Mouse (Mus musculus) heart, embryonic 12.5 days (tissue): ENCODE data around the gene Col1a1. TPM values are rescaled to one million over a fixed set of nuclear protein-coding genes. Genes with fewer than 3 reads are reported as not detected.

Source experiments
- ATAC-seq: fragments of 200-750 bp; cut with Nextera tagmentation; 2 replicates; pipeline ENCODE4 v1.8.0; 2017; ENCODE audit warnings: moderate TSS enrichment, moderate library complexity; ENCODE audit not compliant: insufficient number of reproducible peaks, low FRiP score
- H3K27ac ChIP-seq: fragments of 300-500 bp; sonication (generic); 2 replicates; pipeline ENCODE4 v1.5.1; 2016; ENCODE audit warnings: mild to moderate bottlenecking, moderate library complexity; ENCODE audit not compliant: poor library complexity, severe bottlenecking
- H3K27me3 ChIP-seq: fragments of 300-500 bp; sonication (generic); replicated peaks from 2 replicates; pipeline ENCODE4 v1.6.1; 2016; ENCODE audit warnings: mild to moderate bottlenecking, moderate library complexity
- H3K36me3 ChIP-seq: fragments of 300-500 bp; sonication (generic); 2 replicates; pipeline ENCODE4 v1.6.1; 2016; ENCODE audit warnings: mild to moderate bottlenecking, moderate library complexity
- H3K4me1 ChIP-seq: fragments of 300-500 bp; sonication (generic); replicated peaks from 2 replicates; pipeline ENCODE4 v1.6.1; 2016; ENCODE audit warnings: mild to moderate bottlenecking
- H3K4me2 ChIP-seq: fragments of 300-500 bp; sonication (generic); 2 replicates; pipeline ENCODE4 v1.6.1; 2016; ENCODE audit warnings: mild to moderate bottlenecking, moderate library complexity
- H3K4me3 ChIP-seq: fragments of 300-500 bp; sonication (generic); 2 replicates; pipeline ENCODE4 v1.5.1; 2016; ENCODE audit warnings: mild to moderate bottlenecking
- H3K9ac ChIP-seq: fragments of 300-500 bp; sonication (generic); 2 replicates; pipeline ENCODE4 v1.6.1; 2016; ENCODE audit warnings: mild to moderate bottlenecking, moderate library complexity
- H3K9me3 ChIP-seq: fragments of 300-500 bp; sonication (generic); replicated peaks from 2 replicates; pipeline ENCODE4 v1.6.1; 2016; ENCODE audit warnings: mild to moderate bottlenecking, moderate library complexity
- WGBS: fragments of 180-500 bp; shearing (Covaris S2); methylation state at CpG from one replicate; pipeline ENCODE4 v1.1.7; 2016; 5-methylcytosine and 5-hydroxymethylcytosine counted together
- polyA plus RNA-seq: library from polyadenylated mRNA; unstranded; fragments of >200 nt; fragmentation: Nextera tagmentation; extraction: Ambion mirVana; gene quantifications from 2 replicates; pipeline ENCODE4 v1.2.1, GENCODE M21; 2016

Gene Col1a1
- polyA plus RNA-seq, 1 experiment from 2014 or later: 446 TPM

DNA sequence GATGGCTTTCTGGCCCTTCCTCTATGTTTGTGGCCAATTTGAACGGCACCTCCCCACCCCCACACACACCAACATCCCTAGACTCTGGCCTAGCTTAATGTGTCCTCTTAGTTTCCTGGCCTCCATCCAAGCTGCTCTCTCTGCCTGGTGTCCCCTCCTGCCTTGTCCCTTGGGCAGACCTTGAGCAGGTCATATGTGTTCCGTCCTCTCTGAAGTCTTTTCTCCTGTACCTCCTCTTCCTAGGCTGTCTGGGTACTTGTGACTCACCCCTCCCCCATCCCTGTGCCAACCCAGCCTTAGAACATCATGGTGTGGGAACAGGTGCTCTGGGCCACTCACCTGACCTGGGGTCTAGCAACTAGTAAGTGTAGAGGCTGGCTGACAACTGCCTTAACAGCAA, 38.9 kb downstream of the Col1a1 start:
- Histone ChIP-seq H3K27ac (peak overlapping the region; percentile 64), H3K4me3 (no peak overlapping the region), H3K27me3 (no peaks in the 10 kb centered on the region), H3K36me3 (no peaks in the 10 kb centered on the region), H3K9ac (0 out of 2 replicates have a peak overlapping the region, but pooled peaks have one; percentile 35), H3K4me1 (peaks cover 60% of the 10 kb centered on the region), H3K4me2 (no peak overlapping the region), H3K9me3 (no peaks in the 10 kb centered on the region)
- 50% methylated on average over 2 of the region's 2 CpGs for WGBS
- ATAC-seq: no peak

DNA sequence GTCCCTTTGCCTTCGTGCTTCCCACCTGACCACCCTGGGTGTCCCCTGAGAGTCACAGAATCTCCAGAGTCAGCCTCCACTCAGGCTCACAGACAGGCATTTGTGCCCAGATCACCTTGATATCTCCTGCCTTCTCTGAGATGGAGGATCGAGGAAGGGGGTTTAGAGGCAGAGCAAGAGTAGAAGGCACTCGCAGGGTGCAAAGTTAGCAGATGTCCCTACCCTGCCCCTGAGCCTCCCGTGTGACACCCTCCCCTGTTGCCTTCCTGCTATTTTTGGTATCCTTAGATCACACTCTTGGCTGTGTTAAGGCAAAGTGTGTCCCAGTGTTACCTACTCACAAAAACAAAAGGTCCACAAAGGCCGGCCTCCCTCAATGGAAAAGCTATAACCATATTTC, 40.2 kb downstream of the Col1a1 start, which contains the start of gene Sgca:
TSS of gene Sgca (minus strand) at position 129 of the 400 bp plus-strand sequence.
- H3K4me2 ChIP-seq: 0 out of 2 replicates have a peak within 1 kb of the TSS, but pooled peaks have one; percentile 1
- H3K9ac ChIP-seq: peak within 1 kb of the TSS; percentile 35; the same call in 1 of the 2 replicates
- H3K9me3 ChIP-seq: no peaks in the 10 kb centered on the region
- H3K4me3 ChIP-seq: no peak within 1 kb of the TSS
- peaks cover 60% of the 10 kb centered on the region for H3K4me1 ChIP-seq
- no peaks in the 10 kb centered on the region for H3K27me3 ChIP-seq
- no peaks in the 10 kb centered on the region for H3K36me3 ChIP-seq
- H3K27ac ChIP-seq: peak within 1 kb of the TSS; percentile 64
- WGBS: 44% methylated on average over 5 of the region's 5 CpGs
- no peak for ATAC-seq

DNA sequence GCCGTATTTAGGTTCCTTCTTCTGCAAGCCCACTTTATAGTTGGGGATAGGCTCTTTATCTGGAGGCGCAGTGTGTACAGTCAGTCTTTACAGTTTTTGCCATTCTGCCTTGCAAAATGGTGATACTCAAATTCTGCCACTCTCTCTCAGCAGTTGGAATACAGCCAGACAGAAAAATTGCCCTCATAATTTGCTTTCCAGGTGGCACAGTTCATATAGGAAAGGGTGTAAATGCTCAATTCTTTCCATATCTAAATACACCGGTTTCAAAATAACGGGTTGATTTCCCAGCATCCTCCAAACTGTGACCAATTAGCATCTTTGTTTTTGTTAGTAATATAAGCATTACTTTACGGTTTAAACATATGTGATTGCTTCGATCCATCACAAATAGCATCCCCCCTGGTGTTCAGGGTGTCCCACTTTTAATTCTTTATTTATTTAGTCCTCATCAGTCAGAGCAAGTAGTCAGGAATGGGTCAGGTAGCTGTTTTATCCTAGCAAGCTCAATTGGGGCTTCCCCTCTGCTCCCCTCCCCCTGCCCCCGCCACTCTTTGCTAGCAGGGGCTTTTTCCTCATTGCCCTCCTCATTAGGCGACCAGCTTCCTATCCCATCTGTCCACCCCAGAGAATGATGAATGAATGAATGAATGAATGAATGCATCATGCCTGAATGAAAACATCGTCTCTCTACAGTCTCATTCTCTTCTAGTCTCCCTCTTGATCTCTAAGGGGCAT, 42.3 kb downstream of the Col1a1 start:
- no peak overlapping the region for H3K9ac ChIP-seq
- peak overlapping the region; percentile 50 for H3K4me2 ChIP-seq
- H3K9me3 ChIP-seq: no peaks in the 10 kb centered on the region
- 41% methylated on average over 9 of the region's 9 CpGs for WGBS
- ATAC-seq: no peak
- 0 out of 2 replicates have a peak overlapping the region, but pooled peaks have one; percentile 3 for H3K27ac ChIP-seq
- peaks cover 47% of the 10 kb centered on the region for H3K4me1 ChIP-seq
- H3K4me3 ChIP-seq: no peak overlapping the region
- no peaks in the 10 kb centered on the region for H3K36me3 ChIP-seq
- H3K27me3 ChIP-seq: no peaks in the 10 kb centered on the region

DNA sequence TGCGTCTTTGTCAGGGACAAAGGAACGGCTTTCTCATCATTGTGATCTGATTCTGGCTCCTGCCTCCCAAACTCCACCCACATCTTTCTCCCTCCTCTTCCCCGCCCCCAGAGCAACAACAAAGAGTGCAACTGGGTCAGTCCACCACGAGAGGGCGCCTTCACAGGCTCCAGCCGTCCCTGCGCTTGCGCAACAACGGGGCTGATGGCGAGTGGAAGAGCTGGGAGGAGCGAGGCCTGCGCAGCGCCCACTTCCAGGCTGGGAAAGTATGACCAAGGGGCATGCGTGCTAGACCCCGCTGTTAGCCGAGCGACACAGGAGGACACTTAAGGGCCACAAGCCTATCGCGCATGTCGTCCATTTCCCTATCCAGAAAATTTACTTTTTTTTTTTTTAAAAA, 42.9 kb downstream of the Col1a1 start:
- Histone ChIP-seq H3K9me3 (no peaks in the 10 kb centered on the region), H3K4me3 (no peak overlapping the region), H3K27ac (no peak overlapping the region), H3K36me3 (no peaks in the 10 kb centered on the region), H3K4me2 (peak overlapping the region; percentile 50), H3K4me1 (peaks cover 42% of the 10 kb centered on the region), H3K27me3 (no peaks in the 10 kb centered on the region), H3K9ac (no peak overlapping the region)
- under 1% methylated on average over 20 of the region's 20 CpGs for WGBS
- peak; percentile 92 for ATAC-seq

DNA sequence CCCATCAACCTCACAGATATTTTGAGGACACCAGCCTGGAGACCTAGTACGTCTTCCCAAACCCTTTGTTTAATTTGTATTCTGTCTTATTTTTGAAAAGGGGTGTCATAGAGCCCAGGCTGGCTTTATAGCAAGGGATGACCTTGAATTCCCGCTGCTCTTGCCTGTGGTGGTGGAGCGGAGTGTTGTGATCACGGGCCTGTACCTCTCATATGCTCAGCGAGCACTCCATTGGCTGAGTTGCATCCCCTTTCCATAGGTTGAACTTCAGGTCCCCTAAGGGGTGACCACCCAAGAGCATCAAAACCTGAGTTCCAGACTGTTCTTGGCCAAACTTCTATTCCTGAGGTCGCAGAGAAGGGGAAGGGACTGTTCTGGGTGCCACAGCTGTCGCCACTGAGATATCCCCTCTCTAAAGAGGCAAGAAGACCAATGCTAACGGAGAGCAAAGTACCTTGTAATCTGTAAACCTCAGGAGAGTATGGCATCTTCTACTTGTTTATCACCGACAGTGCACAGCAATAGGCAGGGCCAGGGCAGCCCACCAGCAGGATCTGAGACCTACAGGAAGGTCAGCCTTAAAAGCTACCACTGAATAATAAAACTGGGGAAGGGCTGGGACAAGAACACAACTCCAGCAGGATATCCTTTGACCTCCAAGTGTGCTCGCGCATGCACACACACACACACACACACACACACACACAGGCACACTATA, 43.6 kb downstream of the Col1a1 start:
- H3K4me1 ChIP-seq: peaks cover 39% of the 10 kb centered on the region
- H3K9ac ChIP-seq: no peak overlapping the region
- 74% methylated on average over 11 of the region's 11 CpGs for WGBS
- H3K9me3 ChIP-seq: no peaks in the 10 kb centered on the region
- no peaks in the 10 kb centered on the region for H3K27me3 ChIP-seq
- H3K36me3 ChIP-seq: no peaks in the 10 kb centered on the region
- H3K4me2 ChIP-seq: peak overlapping the region; percentile 50
- H3K27ac ChIP-seq: 0 out of 2 replicates have a peak overlapping the region, but pooled peaks have one; percentile 9
- ATAC-seq: no peak
- no peak overlapping the region for H3K4me3 ChIP-seq

DNA sequence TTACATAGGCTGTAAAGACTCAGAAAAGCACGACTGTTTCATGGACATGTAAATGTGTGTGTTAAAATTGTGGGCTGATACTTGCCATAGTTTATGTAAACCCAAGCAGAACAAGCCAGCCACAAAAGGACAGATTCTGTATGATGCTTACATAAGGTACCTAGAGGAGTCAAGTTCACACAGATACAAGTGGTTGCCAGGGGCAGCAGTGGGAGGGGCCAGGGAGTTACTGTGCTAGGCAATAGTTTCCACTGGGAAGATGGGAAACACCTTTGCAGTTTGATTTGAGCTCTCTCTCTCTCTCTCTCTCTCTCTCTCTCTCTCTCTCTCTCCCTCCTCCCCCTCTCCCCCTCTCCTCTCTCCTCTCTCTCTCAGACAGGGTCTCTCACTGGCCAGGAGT, 49.1 kb downstream of the Col1a1 start:
- Histone ChIP-seq H3K9ac (peak overlapping the region; percentile 40; the same call in 1 of the 2 replicates), H3K27me3 (no peaks in the 10 kb centered on the region), H3K36me3 (no peaks in the 10 kb centered on the region), H3K27ac (no peak overlapping the region), H3K4me3 (no peak overlapping the region), H3K9me3 (no peaks in the 10 kb centered on the region), H3K4me1 (peaks cover 41% of the 10 kb centered on the region), H3K4me2 (no peak overlapping the region)
- 45% methylated on average over 1 of the region's 1 CpGs for WGBS
- ATAC-seq: no peak

DNA sequence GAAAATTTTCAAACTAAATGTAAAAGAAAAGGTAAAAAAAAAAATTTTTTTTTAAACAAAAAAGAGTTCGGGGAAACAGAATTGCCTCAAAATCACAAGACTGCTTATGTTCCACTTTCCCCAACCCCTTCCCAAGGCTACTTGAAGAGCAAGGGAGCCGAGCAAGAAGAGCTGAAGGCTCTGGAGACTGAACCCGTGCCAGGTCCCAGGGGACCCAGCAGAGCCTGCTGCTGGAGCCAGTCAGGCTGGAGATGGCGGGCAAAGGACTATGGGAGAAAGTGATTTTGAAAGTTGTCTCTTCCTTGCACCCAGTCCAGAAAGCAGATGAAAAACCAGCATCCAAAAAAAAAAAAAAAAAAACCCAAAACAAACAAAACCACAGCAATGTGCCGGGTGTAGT, 49.8 kb downstream of the Col1a1 start:
- Histone ChIP-seq H3K36me3 (no peaks in the 10 kb centered on the region), H3K4me2 (no peak overlapping the region), H3K9me3 (no peaks in the 10 kb centered on the region), H3K4me1 (peaks cover 45% of the 10 kb centered on the region), H3K27me3 (no peaks in the 10 kb centered on the region), H3K27ac (no peak overlapping the region), H3K4me3 (no peak overlapping the region), H3K9ac (no peak overlapping the region)
- ATAC-seq: no peak
- 65% methylated on average over 5 of the region's 5 CpGs for WGBS

DNA sequence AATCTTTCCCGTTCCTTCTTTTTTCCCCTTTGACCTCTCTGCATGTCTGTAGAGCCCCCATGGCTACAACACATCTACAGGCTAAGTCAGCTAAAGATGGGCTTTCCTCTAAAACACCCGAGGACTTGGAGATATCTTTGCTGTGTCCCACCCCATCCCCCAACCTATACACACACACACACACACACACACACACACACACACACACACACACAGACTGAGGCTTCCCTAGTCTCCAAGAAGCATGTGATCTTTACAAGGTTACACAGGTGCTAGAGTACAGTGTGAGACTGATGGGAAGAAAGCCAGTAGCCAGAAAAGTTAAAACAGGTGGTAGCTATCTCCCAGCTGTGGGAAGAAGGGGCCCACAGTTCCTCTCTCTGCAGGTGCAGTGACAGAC, 50.4 kb downstream of the Col1a1 start:
- Histone ChIP-seq H3K27ac (no peak overlapping the region), H3K4me3 (no peak overlapping the region), H3K4me2 (no peak overlapping the region), H3K36me3 (no peaks in the 10 kb centered on the region), H3K4me1 (peaks cover 45% of the 10 kb centered on the region), H3K9ac (no peak overlapping the region), H3K9me3 (no peaks in the 10 kb centered on the region), H3K27me3 (no peaks in the 10 kb centered on the region)
- no peak for ATAC-seq
- WGBS: 64% methylated on average over 2 of the region's 2 CpGs

DNA sequence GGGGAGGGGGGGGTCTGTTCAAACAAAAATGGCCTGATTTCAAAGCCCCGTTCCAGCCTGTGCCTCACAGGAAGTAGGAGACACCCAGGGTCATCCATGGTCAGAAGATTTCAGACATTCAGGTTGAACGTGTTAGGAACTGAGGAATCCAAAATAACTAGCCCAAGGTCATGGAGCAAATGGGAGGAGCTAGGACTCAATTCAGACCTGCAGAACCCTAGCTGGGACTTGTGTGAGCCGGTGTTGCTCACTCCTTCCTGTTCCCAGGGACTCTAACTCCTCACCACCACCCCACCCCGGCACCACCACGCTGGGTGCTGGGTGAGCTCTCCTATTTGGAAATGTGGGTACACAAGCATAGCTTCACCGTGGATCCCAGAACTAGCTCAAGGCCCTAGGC, 51.3 kb downstream of the Col1a1 start:
- H3K4me2 ChIP-seq: no peak overlapping the region
- 57% methylated on average over 6 of the region's 6 CpGs for WGBS
- H3K4me3 ChIP-seq: no peak overlapping the region
- H3K36me3 ChIP-seq: no peaks in the 10 kb centered on the region
- peaks cover 48% of the 10 kb centered on the region for H3K4me1 ChIP-seq
- no peak overlapping the region for H3K9ac ChIP-seq
- H3K27me3 ChIP-seq: no peaks in the 10 kb centered on the region
- no peaks in the 10 kb centered on the region for H3K9me3 ChIP-seq
- no peak for ATAC-seq
- no peak overlapping the region for H3K27ac ChIP-seq

DNA sequence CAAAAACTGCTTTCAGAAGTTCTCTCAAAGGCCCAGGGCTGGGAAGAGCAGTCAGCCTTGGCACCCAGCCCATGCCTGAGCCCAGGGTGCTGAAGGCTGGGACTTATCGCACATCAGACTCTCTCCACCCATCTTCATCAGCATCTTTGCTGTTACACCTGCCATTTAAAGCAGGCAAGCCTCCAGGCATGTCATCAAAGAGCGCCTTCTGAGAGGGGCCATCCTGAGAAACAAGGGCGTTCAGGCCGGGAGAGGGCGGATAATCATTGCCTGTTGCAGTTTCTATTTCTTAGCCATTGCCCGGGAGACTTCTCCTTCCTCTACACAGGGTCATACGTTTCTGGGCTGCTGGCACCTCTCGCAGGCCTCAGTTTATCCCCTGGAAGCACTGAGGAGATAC, 51.8 kb downstream of the Col1a1 start:
- H3K9me3 ChIP-seq: no peaks in the 10 kb centered on the region
- ATAC-seq: no peak
- H3K36me3 ChIP-seq: no peaks in the 10 kb centered on the region
- 75% methylated on average over 8 of the region's 8 CpGs for WGBS
- 0 out of 2 replicates have a peak overlapping the region, but pooled peaks have one; percentile 37 for H3K9ac ChIP-seq
- no peaks in the 10 kb centered on the region for H3K27me3 ChIP-seq
- no peak overlapping the region for H3K27ac ChIP-seq
- no peak overlapping the region for H3K4me3 ChIP-seq
- H3K4me2 ChIP-seq: no peak overlapping the region
- peaks cover 53% of the 10 kb centered on the region for H3K4me1 ChIP-seq

DNA sequence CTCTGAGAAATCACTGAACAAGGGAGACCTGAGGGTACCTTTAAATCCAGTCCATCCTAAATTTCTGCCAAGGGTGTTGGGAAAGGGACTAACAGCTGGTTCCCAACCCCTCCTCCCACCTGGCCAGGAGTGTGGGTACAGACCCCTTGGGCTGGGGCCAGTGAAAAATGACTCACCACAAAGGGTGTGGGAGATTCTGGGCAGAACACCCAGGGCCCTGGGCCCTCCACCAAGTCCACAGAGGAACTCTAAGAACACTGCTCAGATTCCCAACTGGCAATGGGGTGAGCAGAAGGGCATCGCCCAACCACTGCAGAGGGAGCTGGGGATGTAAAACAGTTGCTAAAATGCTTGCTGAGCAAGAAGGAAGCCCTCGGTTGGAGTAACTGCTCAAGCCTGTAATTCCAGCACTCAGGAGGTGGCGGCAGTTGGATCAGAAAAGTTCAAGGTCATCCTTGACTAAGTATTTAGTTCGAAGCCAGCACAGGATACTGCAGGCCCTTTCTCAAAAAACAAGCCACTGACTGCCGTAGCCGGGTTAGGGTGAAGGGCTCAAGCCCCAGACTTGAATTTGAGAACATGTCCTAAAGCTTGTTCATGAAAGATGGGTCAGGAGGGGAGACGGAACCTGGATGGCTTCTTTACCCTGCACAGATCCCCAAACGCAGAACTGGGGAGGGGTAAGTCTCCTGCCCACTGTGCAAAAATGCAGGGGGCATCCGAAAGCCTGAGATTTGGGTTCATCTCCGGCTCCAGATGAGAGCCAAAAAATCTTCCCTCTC, 52.9 kb downstream of the Col1a1 start:
- Histone ChIP-seq H3K4me1 (peaks cover 64% of the 10 kb centered on the region), H3K9ac (peak overlapping the region; percentile 75)

More for the DNA sequence above, 52.9 kb downstream of the Col1a1 start:
- no peak for ATAC-seq
- 20% methylated on average over 10 of the region's 10 CpGs for WGBS
- no peaks in the 10 kb centered on the region for H3K36me3 ChIP-seq
- peak overlapping the region; percentile 98 for H3K4me2 ChIP-seq
- peak overlapping the region; percentile 95 for H3K27ac ChIP-seq
- no peaks in the 10 kb centered on the region for H3K27me3 ChIP-seq
- no peaks in the 10 kb centered on the region for H3K9me3 ChIP-seq
- peak overlapping the region; percentile 95 for H3K4me3 ChIP-seq
